Mouse (Mus musculus) ZHBTc4 (cell line): ENCODE measurements at regions not wholly inside any gene's neighbourhood (a gene's known extent, or its start where the extent isn't known, plus 50 kb on each side); places are given as distances from the start of the nearest gene placed in this dataset.

ENCODE experiments used
- DNase-seq: peaks from one replicate; pipeline ENCODE4 v3.0.0-alpha.2; 2011; ENCODE audit warnings: low read depth, low spot score

- no peak for DNase-seq
These were observed 87.1 kb upstream of the Tmem150c start for GRCm38 (mm10) chr5:100246709-100247108.

GRCm38 (mm10) chr5:100244811-100245210 lies 85.2 kb upstream of the Tmem150c start:
- DNase-seq, result no peak

- DNase-seq, result peak; percentile 45
These were observed 81.3 kb upstream of the Tmem150c start for GRCm38 (mm10) chr5:100240876-100241275.

- no peak for DNase-seq
These were observed 80.0 kb upstream of the Tmem150c start for GRCm38 (mm10) chr5:100239632-100240031.

- DNase-seq, result no peak
These were observed 78.9 kb upstream of the Tmem150c start for GRCm38 (mm10) chr5:100238287-100239036.

GRCm38 (mm10) chr5:100237674-100238278 lies 78.2 kb upstream of the Tmem150c start:
- no peak for DNase-seq

- DNase-seq, result no peak
These were observed 76.7 kb upstream of the Tmem150c start for GRCm38 (mm10) chr5:100236277-100236676.

- no peak for DNase-seq
These were observed 72.5 kb upstream of the Tmem150c start for GRCm38 (mm10) chr5:100232076-100232475.

- no peak for DNase-seq
These were observed 72.0 kb upstream of the Tmem150c start for GRCm38 (mm10) chr5:100231574-100231973.

- DNase-seq, result no peak
These were observed 70.4 kb upstream of the Tmem150c start for GRCm38 (mm10) chr5:100230038-100230437.

- no peak for DNase-seq
These were observed 68.3 kb upstream of the Tmem150c start for GRCm38 (mm10) chr5:100227888-100228287.

- DNase-seq, result no peak
These were observed 67.1 kb upstream of the Tmem150c start for GRCm38 (mm10) chr5:100226571-100227235.

GRCm38 (mm10) chr5:100225491-100225890 lies 65.9 kb upstream of the Tmem150c start:
- no peak for DNase-seq

- DNase-seq, result no peak
These were observed 65.3 kb upstream of the Tmem150c start for GRCm38 (mm10) chr5:100224773-100225363.

GRCm38 (mm10) chr5:100221005-100221583 lies 61.5 kb upstream of the Tmem150c start:
- no peak for DNase-seq

GRCm38 (mm10) chr5:100220320-100220719 lies 60.7 kb upstream of the Tmem150c start:
- DNase-seq, result no peak

- DNase-seq, result no peak
These were observed 58.7 kb upstream of the Tmem150c start for GRCm38 (mm10) chr5:100218256-100218851.

GRCm38 (mm10) chr5:100217178-100218035 lies 57.8 kb upstream of the Tmem150c start:
- peak; percentile 35 for DNase-seq

GRCm38 (mm10) chr5:100213901-100214300 lies 54.3 kb upstream of the Tmem150c start:
- DNase-seq, result peak; percentile 81

GRCm38 (mm10) chr5:100210708-100211107 lies 51.1 kb upstream of the Tmem150c start:
- DNase-seq, result no peak
